Mouse (Mus musculus): ENCODE data around the gene Dnm3.

DNA sequence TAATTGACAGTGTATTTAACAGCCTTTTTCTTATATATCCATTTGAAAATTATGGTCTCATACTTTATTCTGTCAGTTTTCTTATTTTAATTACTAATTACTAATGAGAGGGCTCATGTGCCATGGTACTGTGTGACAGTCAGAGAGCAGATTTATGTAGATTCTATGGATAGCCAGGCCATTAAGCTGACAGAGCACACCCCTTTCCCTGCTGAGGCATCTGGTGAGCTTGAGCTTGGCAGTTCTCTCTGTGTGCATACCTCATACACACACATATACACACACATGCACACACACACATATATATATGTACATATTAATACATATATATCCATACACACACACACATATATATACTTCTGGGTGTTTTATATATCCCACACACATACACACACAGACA is 6.7 kb downstream of the Dnm3 start:
- TF ChIP-seq POLR2A (IDR thresholded peaks at IDR 0.05; ENCODE audit: low read depth, low read length) (no peak), CTCF (IDR thresholded peaks at IDR 0.05; ENCODE audit: extremely low read depth, insufficient read depth, insufficient read length, insufficient replicate concordance) (no peak)
